Mouse (Mus musculus): Measurements from ENCODE around the gene Gm49325.

Gm49325 gene

GRCm38 (mm10) chr10:77589117-77589516, 16.9 kb upstream of the Gm49325 start:
- no peak for DNase-seq (ENCODE audit: low spot score)

DNA sequence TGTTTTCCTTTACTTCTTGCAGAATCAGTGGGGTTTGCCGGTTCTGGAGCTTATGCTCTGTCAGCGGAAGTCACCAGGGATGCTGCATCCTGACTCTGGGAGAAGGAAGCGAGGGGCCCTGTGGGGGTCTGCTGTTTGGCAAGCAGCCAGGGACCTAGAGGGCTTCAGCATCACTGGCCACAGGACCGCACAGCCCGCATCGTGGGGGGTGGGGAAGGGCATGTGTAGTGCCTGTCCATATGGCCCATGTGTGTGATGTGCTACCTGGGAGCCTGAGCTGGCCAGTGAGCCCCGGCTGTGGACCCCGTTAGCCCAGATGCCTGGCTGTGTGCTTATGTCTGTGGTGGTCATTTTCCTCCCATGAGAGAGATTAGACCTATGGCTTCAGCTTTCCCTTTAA, 16.2 kb upstream of the Gm49325 start:
- DNase-seq (ENCODE audit: low spot score) = no peak

DNA sequence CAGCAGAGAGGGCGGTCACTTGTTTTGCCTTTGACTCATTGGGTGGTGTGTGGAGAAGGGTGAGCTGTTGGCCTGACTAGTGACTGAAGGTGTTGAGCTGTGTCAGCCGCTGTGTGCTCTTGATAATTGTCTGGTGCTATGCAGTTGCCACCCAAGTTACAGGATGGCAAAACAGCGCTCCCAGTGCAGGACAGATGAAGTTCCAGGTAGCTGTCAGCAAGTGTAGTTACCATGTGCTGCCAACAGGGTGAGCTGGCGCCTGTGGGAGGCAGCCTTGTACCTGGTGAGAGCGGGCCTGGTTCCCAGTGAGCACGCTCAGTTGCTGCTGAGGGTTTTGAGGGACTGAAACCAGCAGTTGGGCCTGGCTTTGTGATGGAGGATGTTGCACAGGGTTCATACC, 15.2 kb upstream of the Gm49325 start:
- DNase-seq (ENCODE audit: low spot score) = no peak

DNA sequence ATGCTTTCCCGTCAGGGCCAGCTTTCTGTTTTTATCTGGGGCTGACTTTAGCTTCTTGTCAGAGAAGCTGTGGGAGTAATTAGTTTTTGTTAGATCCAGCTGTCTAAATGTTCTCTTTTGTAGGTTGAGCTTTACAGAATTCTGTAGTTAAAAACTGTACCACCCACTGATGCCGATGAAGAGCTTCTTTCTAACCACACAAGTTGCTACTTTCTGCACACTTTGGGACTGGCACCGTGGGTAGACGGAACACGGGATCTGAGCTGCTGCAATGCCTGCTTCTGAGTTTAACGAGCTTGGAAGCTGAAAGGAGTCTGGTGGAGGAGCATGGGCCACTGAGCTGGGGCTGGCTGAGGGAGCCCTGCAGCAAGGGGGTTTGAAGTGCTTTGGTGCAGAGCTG, 14.5 kb upstream of the Gm49325 start:
- DNase-seq (ENCODE audit: low spot score) = no peak

- DNase-seq (ENCODE audit: low spot score) = no peak
Observed at GRCm38 (mm10) chr10:77596060-77596459, 9.9 kb upstream of the Gm49325 start.

DNA sequence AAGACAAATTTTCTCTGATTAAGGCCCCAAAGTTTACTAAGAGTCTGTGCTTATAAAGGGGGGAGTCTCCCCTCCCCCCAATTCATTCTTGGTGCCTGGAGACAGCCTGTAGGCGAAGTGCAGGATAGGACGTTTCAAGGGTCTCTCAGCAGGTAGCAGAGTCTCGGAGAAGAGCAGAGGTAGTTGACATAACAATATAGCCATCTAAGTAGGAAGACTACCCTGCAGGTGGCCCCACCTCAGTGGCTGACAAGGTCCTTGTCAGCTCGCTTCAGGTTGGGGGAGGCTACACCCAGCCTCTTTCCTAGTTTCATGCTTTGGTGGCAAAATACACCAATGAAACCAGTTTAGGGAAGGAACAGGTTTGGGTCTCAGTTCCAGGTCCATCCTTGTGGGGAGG, 3.0 kb upstream of the Gm49325 start:
- no peak for DNase-seq (ENCODE audit: low spot score)

- DNase-seq (ENCODE audit: low spot score) = no peak
Observed at GRCm38 (mm10) chr10:77604111-77604510, 1.9 kb upstream of the Gm49325 start.

- DNase-seq (ENCODE audit: low spot score) = no peak
Observed at GRCm38 (mm10) chr10:77604958-77605357, 1.0 kb upstream of the Gm49325 start.

GRCm38 (mm10) chr10:77605368-77605767, 629 bp upstream of the Gm49325 start:
- no peak for DNase-seq (ENCODE audit: low spot score)

DNA sequence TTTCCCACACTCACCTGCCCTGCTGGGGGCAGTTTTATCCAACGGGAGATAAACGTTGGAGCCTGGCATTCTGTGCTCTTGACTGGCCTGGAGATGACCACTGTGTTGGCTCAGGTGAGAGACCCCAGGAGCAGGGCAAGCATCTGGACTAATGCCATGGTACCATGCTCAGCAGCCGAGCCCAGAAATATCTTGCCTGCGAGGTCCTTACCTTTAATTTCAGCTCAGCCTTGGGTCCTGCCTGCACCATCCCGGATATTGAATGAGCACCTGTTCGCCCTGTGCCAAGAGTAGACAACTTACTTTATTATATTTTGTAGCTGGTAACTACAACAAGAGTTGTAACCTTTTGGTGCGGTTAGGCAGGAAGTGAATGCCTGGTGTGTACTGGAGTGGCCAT, 858 bp downstream of the Gm49325 start:
- DNase-seq (ENCODE audit: low spot score) = no peak

DNA sequence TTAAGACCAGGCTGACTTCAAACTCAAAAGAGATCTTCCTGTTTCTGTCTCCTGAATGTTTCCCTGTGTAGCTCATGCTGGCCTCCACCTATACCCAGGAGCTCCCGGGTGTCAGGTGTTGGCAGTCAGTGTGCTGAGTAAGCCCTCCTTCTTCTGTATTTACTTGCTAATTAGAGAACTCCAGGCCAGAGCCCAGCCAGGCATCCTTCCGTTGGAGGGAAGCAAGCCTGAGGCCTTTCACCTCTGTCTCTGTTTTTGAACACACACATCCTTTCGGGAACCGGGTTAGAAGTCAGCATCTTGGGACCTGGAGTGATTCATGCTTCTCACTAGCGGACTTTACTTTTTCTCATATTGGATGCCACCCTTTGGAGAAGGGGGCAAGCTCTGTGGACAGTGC, 1.4 kb downstream of the Gm49325 start:
- DNase-seq (ENCODE audit: low spot score) = no peak

DNA sequence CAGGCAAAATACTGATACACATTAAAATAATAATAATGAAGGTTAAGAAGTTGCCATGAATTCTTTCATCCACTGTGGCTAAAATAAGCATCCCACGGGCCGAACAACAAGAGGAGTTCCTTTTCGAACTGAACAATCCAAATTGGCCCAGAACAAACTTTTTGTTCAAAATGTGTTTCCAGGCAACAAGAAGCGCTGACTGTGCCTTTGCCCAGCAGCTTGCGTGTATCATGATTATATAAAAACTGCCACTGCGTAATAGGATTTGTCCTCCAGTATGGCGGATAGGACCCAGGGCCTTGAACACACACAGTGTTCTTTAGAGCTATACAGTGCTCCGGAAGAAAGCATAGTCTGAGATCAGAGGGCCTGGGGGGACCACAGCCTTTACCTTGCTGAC, 2.6 kb downstream of the Gm49325 start:
- no peak for DNase-seq (ENCODE audit: low spot score)

GRCm38 (mm10) chr10:77610221-77610961, 4.4 kb downstream of the Gm49325 start:
- no peak for DNase-seq (ENCODE audit: low spot score)

DNA sequence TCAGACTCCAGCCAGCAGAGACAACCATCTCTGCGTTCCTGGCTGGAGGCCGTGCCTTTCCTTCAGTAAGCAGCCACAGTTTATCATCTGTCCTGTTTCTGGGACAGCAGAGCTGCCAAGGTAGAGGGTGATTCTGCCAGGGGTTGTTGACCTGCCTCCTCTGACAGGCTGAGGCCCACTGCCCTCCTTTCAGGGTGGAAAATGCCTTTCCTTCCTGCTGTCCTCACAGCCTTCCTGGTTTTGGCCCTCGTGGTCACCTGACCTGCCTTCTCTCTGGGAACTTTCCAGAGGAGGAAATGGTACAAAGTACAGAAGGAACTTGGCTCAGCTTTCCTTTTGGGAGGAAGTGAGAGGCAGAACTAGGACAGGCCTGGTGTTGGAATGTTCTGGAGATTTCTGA, 7.4 kb downstream of the Gm49325 start:
- no peak for DNase-seq (ENCODE audit: low spot score)

DNA sequence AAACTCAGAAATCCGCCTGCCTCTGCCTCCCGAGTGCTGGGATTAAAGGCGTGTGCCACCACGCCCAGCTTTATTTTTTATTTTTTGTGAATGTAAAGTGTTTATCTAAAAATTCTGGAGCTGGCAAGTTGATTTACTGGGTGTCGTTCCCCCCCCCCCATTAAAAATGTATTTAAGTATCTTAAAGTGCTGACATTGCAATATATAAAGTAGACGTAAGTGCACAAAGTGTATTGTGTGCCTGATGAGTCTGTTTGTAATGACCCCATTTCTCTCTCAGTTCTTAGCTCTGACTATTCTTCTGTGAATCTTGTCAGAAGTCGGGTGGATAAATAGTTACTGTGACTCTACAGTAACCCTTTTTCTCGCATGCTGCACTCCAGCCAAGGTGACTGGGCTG, 9.7 kb downstream of the Gm49325 start:
- DNase-seq (ENCODE audit: low spot score) = no peak

DNA sequence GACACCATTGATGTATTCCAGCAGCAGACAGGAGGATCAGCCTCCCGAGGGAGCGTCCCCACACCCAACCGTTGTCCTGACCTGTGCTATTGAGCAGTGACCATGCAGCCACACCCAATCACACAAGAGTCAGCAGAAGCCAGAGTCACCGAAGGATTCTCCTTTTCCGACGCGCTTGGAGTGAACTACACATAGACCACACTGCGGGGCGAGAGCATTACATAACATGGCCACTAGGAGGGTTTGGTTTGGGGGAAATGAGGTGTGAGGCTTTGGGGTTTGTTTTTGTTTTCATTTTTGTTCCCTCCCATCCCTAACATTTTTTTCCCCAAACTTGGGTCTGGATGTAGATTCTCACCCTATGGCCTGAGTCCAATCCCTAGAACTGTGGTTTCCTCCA, 10.2 kb downstream of the Gm49325 start:
- DNase-seq (ENCODE audit: low spot score) = no peak

DNA sequence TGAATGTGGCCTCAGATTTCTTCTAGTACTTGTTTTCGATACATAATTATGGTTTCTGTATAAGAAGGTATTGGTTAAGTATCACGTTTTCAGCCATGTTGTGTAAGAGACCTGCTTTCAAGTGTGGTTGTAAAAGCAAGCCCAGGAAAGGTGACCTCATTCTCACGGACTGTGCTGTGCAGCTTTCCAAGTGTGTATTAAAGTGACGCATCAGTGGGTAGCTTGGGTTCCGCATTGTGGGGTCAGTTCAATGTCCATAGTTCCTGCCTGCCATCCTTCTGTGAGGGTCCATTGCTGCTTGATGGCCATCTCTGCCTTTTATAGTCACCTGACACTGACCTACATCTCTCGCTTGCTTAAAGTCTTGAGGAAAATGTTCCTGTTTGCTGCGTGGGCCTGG, 10.9 kb downstream of the Gm49325 start:
- no peak for DNase-seq (ENCODE audit: low spot score)

- DNase-seq (ENCODE audit: low spot score) = no peak
Observed at GRCm38 (mm10) chr10:77621546-77621945, 15.5 kb downstream of the Gm49325 start.

DNA sequence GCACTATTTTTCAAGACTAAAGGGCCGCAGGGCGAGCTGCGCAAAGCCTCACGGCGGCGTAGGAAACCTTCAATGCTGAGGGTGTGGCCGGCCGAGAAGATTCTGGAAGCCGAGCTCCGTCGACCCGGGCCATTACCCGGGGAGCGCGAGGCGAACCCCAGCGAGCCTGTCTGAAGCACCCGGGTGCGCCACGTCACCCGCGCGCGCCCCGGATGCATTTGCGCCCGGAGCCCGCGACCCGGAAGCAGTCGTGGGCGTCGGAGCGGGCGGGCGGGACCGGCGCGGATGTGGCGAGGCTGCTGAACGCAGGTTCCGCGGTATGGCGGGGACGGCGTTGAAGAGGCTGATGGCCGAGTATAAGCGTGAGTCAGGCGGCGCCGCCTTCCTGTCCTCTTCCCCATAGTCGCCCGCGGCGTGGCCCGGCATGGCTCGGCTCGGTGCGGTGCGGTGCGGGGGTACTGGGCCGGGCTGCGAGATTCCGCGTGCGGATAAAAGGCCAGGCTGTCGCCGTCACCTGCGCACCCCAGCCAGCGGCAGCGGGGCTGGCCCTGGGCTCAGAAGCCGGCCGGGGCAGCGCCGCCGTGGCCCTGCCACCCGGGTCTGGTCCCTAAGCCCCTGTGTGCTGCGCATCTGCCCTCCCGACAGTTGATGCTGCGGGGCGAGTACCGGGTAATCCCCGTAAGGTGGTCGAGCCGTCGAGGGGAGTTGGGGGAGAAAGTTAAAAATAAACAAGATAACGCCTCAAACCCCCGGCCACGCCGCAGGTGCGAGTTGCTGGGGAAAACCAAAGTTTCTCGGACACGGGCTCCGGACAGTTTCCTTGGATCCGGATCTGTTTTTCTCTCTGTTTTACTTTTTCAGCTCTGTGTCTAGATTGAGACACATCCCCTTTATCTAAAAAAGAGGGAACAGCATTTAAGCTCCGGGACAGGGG, 16.3 kb downstream of the Gm49325 start, which contains the start of gene Ube2g2:
Ube2g2 (plus strand) TSS at position 221 of the 934 bp plus-strand sequence.
- DNase-seq (ENCODE audit: low spot score) = peak; percentile 91

- DNase-seq (ENCODE audit: low spot score) = peak; percentile 65
Observed at GRCm38 (mm10) chr10:77623069-77623492, 17.1 kb downstream of the Gm49325 start.

- DNase-seq (ENCODE audit: low spot score) = no peak
Observed at GRCm38 (mm10) chr10:77623639-77624400, 17.8 kb downstream of the Gm49325 start.

- peak; percentile 70 for DNase-seq (ENCODE audit: low spot score)
Observed at GRCm38 (mm10) chr10:77624570-77624995, 18.6 kb downstream of the Gm49325 start.
